In the genomic region with DNA sequence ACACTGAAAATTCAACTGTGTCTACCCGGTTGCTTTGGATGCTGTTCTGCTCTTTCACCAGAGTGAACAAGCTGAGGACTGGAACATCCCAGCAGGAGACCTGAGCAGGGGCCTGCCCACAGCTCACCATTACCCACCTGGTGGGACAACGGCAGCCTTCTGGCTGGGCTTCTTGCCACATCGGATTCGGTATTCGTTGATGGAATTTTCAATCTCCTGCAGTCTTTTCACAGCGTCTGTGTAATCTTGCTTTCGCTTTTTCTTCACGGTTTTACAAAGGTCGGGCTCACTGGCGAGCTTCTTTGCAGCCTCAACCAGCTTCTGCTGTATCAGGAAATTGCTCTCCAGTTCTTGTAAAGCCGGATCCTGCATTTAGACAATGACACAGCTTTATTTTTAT, we compare ENCODE assay signal across 14 mouse cellular contexts. TPM values are rescaled to one million over a fixed set of nuclear protein-coding genes. Genes with fewer than 3 reads are reported as not detected.
DNase-seq lines count a peak whose midpoint lies in the region; ATAC-seq lines count a peak whose summit lies in the region.
"Had no signal": no experiment of that assay in that cellular context is flagged by ENCODE, and none has a peak within 500 bp of the region (broad histone marks: within the 10 kb centered on the region; RNA-seq: fewer than 3 reads in every experiment).

No protein-coding gene starts in this region.

- 0 out of 2 replicates have a peak, but pooled peaks cover 3% of the 10 kb centered on the region for H3K4me1 ChIP-seq in hindbrain, embryonic 12.5 days
- H3K4me1 ChIP-seq in hindbrain, embryonic 10.5 days (replicated peaks) = 0 out of 2 replicates have a peak, but pooled peaks cover 5% of the 10 kb centered on the region
- peaks cover 30% of the 10 kb centered on the region for H3K4me1 ChIP-seq in neural tube, embryonic 13.5 days (replicated peaks)
- peaks cover 14% of the 10 kb centered on the region for H3K4me1 ChIP-seq in liver, embryonic 12.5 days
- H3K4me1 ChIP-seq: liver, embryonic 15.5 days had no signal

- peak overlapping the region; percentile 32; the same call in 1 of the 2 replicates for H3K27ac ChIP-seq in hindbrain, embryonic 12.5 days
- H3K27ac ChIP-seq in hindbrain, embryonic 10.5 days = no peak overlapping the region
- H3K27ac ChIP-seq in neural tube, embryonic 13.5 days (replicated peaks) = peak overlapping the region; percentile 59
- no peak overlapping the region for H3K27ac ChIP-seq in liver, embryonic 12.5 days
- H3K27ac ChIP-seq: liver, embryonic 15.5 days had no signal

- H3K27me3 ChIP-seq in hindbrain, embryonic 12.5 days = no peaks in the 10 kb centered on the region
- H3K27me3 ChIP-seq in hindbrain, embryonic 10.5 days (ENCODE audit: insufficient read depth, poor library complexity, severe bottlenecking) = no peaks in the 10 kb centered on the region
- no peaks in the 10 kb centered on the region for H3K27me3 ChIP-seq in neural tube, embryonic 13.5 days
- H3K27me3 ChIP-seq in liver, embryonic 12.5 days (replicated peaks) = 0 out of 2 replicates have a peak, but pooled peaks cover 3% of the 10 kb centered on the region
- H3K27me3 ChIP-seq: liver, embryonic 15.5 days had no signal

- DNase-seq in hindbrain, embryonic 10.5 days (ENCODE audit: low spot score) = no peak
- DNase-seq in neural tube, embryonic 10.5 days (ENCODE audit: extremely low spot score, low spot score) = no peak
- peak; percentile 57 to 70 for DNase-seq in cerebellum, postnatal 14 days
- DNase-seq: adrenal gland, adult 8-10 months; gastrocnemius, postnatal 36 days; right cerebral cortex, postnatal 4 days; thymus, postnatal 25 days had no signal

- peaks cover 34% of the 10 kb centered on the region for H3K36me3 ChIP-seq in hindbrain, embryonic 12.5 days
- peaks cover 83% of the 10 kb centered on the region for H3K36me3 ChIP-seq in hindbrain, embryonic 10.5 days
- H3K36me3 ChIP-seq in neural tube, embryonic 13.5 days = peaks cover 43% of the 10 kb centered on the region
- peaks cover 18% of the 10 kb centered on the region; the same call in 1 of the 2 replicates for H3K36me3 ChIP-seq in liver, embryonic 12.5 days
- H3K36me3 ChIP-seq: G1E had no signal

- no peak overlapping the region for H3K4me2 ChIP-seq in hindbrain, embryonic 12.5 days (replicated peaks)
- no peak overlapping the region for H3K4me2 ChIP-seq in neural tube, embryonic 13.5 days
- no peak overlapping the region for H3K4me2 ChIP-seq in liver, embryonic 12.5 days
- H3K4me2 ChIP-seq: liver, embryonic 15.5 days had no signal

- no peak overlapping the region for H3K4me3 ChIP-seq in hindbrain, embryonic 12.5 days
- H3K4me3 ChIP-seq in hindbrain, embryonic 10.5 days = no peak overlapping the region
- no peak overlapping the region for H3K4me3 ChIP-seq in neural tube, embryonic 13.5 days
- H3K4me3 ChIP-seq in liver, embryonic 12.5 days = no peak overlapping the region
- H3K4me3 ChIP-seq: liver, embryonic 15.5 days had no signal

- WGBS in hindbrain, embryonic 12.5 days = 74% methylated on average over 11 of the region's 11 CpGs
- WGBS in hindbrain, embryonic 10.5 days = 75% methylated on average over 11 of the region's 11 CpGs
- 67% methylated on average over 11 of the region's 11 CpGs for WGBS in neural tube, embryonic 13.5 days
- WGBS in liver, embryonic 12.5 days (ENCODE audit: insufficient replicate concordance) = 68% methylated on average over 11 of the region's 11 CpGs

- no peak for ATAC-seq in hindbrain, embryonic 12.5 days (ENCODE audit: low FRiP score)
- ATAC-seq in neural tube, embryonic 13.5 days (ENCODE audit: low read depth) = no peak
- ATAC-seq in megakaryocyte-erythroid progenitor cell, adult 5-6 weeks (replicated peaks; ENCODE audit: low FRiP score, low TSS enrichment, poor library complexity, severe bottlenecking) = no peak
- no peak for ATAC-seq in liver, embryonic 12.5 days

- no peaks in the 10 kb centered on the region for H3K9me3 ChIP-seq in hindbrain, embryonic 12.5 days (replicated peaks)
- no peaks in the 10 kb centered on the region for H3K9me3 ChIP-seq in hindbrain, embryonic 10.5 days
- H3K9me3 ChIP-seq in neural tube, embryonic 13.5 days = no peaks in the 10 kb centered on the region
- no peaks in the 10 kb centered on the region for H3K9me3 ChIP-seq in liver, embryonic 12.5 days (replicated peaks)
- H3K9me3 ChIP-seq: liver, embryonic 15.5 days had no signal

- no peak overlapping the region for H3K9ac ChIP-seq in hindbrain, embryonic 12.5 days
- no peak overlapping the region for H3K9ac ChIP-seq in neural tube, embryonic 13.5 days
- H3K9ac ChIP-seq in liver, embryonic 12.5 days = no peak overlapping the region
- H3K9ac ChIP-seq: liver, embryonic 15.5 days had no signal

RNA-seq across cellular contexts. Expression of a gene that starts 52.5 kb away (rescaled TPM):
- 0.31 and 2.1 TPM in 2 replicates for polyA plus RNA-seq in hindbrain, embryonic 12.5 days (2016; fragmentation: Nextera tagmentation; extraction: Ambion mirVana)
- polyA plus RNA-seq in hindbrain, embryonic 10.5 days (2016; fragmentation: Nextera tagmentation; extraction: Ambion mirVana) = not detected in 2 replicates
- polyA plus RNA-seq in neural tube, embryonic 13.5 days (2015; fragmentation: Nextera tagmentation; extraction: Ambion mirVana) = 0.47 and 1.0 TPM in 2 replicates
- not detected in 2 replicates for total RNA-seq in megakaryocyte-erythroid progenitor cell, adult 5-6 weeks (2014; fragmentation: Nextera tagmentation)
- total RNA-seq in megakaryocyte-erythroid progenitor cell, adult 5-6 weeks (2017) = not detected in 2 replicates
- polyA plus RNA-seq in liver, embryonic 12.5 days (2016; fragmentation: Nextera tagmentation; extraction: Ambion mirVana) = 0.05 and 0.10 TPM in 2 replicates
- total RNA-seq: monocyte, adult 5-6 weeks had no signal
- polyA plus RNA-seq: G1E had no signal

Comparison
In these comparisons a context has a peak if more than half of its experiments do, and no peak if none do; other contexts are left out.
1. H3K27ac ChIP-seq: peak in hindbrain, embryonic 12.5 days (single experiment) and neural tube, embryonic 13.5 days (single experiment); none in hindbrain, embryonic 10.5 days (single experiment) and liver, embryonic 12.5 days (single experiment).
2. DNase-seq: peak in cerebellum, postnatal 14 days (2 of 2); none in hindbrain, embryonic 10.5 days (single experiment) and neural tube, embryonic 10.5 days (single experiment).